Mouse (Mus musculus) heart, postnatal 0 days (tissue): Measurements from ENCODE around the gene Mapt.
A peak's percentile ranks its signal among the peaks of the same experiment; 100 is the strongest.

Source experiments
- CTCF ChIP-seq: IDR thresholded peaks from 2 replicates; pipeline ENCODE4 v1.5.1; 2016; ENCODE audit warnings: antibody characterized with exemption, control low read depth, low read depth
- EP300 ChIP-seq: IDR thresholded peaks from 2 replicates; pipeline ENCODE4 v1.6.1; 2016; ENCODE audit warnings: antibody characterized with exemption, low read depth

GRCm38 (mm10) chr11:104195791-104196190, 35.4 kb upstream of the Mapt start:
- TF ChIP-seq CTCF = peak; percentile 94
- TF ChIP-seq EP300 = no peak
